Mouse (Mus musculus) olfactory bulb, adult 2 months (tissue): Measurements from ENCODE around the gene Rab4b.

ENCODE experiments used
- CTCF ChIP-seq: fragments of 200-500 bp; IDR thresholded peaks from 2 replicates; pipeline ENCODE4 v1.5.1; 2012; ENCODE audit warnings: low read depth, mild to moderate bottlenecking, low read length, moderate library complexity; ENCODE audit not compliant: insufficient read depth
- POLR2A ChIP-seq: fragments of 200-500 bp; IDR thresholded peaks from 2 replicates; pipeline ENCODE4 v1.6.1; 2012; ENCODE audit warnings: mild to moderate bottlenecking, low read depth, low read length, moderate library complexity; ENCODE audit not compliant: insufficient read depth

DNA sequence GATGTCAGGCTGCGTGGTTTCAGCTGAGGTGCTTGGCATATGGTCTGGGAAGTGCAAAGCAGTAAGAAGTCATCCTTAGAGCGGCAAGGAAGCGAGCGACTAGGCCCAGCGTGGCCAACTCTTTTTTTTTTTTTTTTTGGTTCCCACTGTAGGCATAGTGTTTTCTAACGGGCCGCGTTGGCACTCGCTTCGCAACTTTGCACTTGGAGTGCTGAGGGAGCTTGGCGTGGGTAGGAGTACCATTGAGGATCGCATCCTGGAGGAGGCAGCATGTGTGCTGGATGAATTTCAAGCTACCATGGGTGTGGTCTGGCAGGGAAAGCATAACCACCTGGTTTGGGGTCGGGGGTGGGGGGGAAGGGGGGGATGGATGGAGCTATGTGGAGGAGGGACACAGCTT, 22.7 kb downstream of the Rab4b start:
- TF ChIP-seq CTCF (no peak), POLR2A (no peak)
